Mouse (Mus musculus): Measurements from ENCODE around the gene Gm49355.

The Gm49355 gene

GRCm38 (mm10) chr14:12342458-12343131 is 58.8 kb downstream of the Gm49355 start:
- no peak for DNase-seq (ENCODE audit: low read depth, low spot score)

GRCm38 (mm10) chr14:12343451-12343941 is 59.7 kb downstream of the Gm49355 start:
- DNase-seq (ENCODE audit: low read depth, low spot score): peak; percentile 73

DNA sequence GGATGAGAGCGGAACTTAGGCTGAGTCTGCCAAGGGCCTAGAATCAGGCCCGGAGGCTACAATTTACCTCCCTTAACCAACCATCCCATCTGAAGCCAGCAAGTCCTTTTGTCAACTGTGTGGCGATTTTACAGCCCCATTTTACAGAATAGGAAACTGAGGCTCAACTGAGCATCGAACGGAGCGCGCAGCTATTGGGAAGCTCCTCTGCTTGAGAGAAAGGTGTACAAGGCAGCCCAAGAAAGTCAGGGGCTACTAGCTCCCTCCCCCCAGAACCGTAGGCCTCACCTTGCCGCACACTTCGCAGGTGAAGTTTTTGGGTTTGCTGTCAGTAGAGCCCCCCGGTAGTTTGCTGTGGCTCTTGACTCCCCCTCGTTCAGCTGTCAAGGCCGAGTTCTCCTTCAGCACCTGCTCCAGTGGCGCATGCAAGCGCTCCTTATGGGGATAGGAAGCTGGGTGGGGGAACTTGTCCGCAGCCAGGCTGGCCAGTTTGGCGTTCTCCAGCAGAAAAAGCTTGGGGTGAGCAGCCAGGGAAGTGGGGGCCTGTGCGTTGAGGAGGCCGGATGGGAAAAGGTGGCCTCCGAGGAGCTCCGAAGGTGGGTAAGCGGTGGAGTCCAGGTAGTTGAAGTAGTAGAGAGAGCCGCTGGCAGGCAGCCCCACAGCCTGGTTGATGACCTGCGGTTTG is 60.4 kb downstream of the Gm49355 start:
- peak; percentile 23 for DNase-seq (ENCODE audit: low read depth, low spot score)

DNA sequence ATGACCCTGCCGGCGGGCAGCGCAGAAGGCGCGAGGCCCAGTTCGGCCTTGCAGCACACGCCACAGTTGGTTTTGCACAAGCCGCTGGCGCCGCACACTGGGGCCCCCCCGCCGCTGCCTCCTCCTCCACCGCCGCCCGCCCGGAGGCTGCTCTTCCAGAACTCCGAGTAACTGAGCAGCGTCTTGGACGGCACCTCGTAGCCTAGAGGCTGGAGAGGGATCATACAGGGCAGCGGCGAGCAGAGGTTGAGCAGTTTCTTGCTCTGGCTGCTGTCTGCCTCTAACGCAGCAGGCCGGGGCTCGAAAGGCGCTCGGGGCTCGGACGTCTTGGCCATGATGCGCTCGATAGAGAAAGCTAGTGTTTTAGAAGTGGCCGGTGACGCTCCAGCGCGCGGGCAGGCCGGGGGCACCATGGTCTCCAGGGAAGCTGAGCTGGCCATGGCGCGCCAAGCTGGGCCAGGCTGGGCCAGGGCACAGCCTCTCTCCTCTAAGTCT is 61.0 kb downstream of the Gm49355 start:
- peak; percentile 40 for DNase-seq (ENCODE audit: low read depth, low spot score)

DNA sequence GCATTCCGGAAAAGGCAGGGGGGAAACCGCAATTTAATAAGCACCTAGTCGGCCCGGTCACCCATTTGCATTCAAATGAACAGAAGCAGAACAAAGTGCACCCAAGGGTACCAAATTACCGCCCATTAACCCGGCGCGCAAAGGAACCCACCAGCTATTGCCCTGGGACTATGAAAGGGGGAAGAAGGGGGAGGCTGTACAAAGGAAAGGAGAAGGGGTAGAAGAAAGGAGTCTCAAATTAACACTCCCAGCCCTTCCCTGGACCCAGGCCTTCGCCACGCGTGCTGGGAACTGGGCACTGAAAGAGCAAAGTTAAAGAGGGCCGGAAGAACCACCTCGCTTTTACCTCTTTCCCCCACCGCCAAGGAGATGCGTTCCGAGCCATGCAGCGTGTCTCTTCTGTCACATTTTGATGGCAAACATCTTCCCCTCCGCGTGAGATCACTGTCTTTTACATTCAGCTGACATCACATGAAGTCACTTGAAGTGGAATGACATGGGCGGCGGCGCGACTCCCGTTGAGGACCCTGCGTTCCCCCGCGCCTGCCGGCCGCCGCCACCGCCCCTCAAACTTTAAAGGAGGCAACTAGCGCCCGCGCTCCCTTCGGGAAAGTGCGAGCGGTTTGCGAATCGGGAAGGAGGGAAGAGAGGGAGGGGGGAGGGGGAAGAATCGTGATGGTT is 61.6 kb downstream of the Gm49355 start:
- DNase-seq (ENCODE audit: low read depth, low spot score): peak; percentile 68

DNA sequence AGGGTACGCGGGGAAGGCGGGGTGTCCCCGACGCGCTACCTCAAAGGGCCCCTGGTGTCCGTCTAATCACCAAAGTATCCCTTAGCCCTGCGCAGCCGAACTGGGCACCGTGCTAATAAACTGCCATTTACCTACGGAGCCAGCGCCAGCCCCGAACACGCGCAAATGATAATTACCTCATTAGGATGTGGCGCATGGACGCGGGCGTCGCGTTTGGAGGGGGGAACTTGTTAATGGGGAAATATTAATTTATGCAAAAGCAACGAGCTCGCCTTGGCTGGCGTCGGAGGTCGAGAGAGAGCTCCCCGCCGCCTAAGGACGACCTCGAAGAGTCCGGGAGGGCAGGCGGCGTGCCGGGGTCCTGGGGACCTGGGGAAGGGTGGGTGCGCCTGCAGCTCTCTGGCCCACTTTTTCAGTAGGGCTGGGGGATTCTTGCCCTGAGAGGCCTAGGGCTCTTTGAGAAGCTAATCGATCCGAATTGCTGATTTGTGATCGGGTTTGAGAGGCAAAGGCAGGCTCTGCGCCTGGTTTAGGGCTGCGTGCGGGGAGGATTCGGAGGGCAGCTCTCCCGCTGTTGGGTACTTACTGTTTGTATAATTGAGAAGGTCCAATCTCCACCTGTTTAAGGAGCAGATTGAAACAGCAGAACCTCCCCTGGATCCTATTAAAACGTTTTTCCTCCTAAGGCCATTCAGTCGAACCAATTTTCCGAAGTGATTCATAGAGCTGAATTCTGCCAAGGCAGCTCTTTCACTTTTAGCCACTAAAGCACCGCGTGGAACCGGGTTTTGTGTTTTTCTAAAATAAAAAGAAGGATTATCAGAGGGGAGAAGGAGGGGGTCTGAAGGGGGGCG is 62.5 kb downstream of the Gm49355 start:
- peak; percentile 31 for DNase-seq (ENCODE audit: low read depth, low spot score)

GRCm38 (mm10) chr14:12346865-12347600 is 63.3 kb downstream of the Gm49355 start:
- peak; percentile 19 for DNase-seq (ENCODE audit: low read depth, low spot score)

GRCm38 (mm10) chr14:12348089-12348488 is 64.3 kb downstream of the Gm49355 start, which contains the start of gene Fezf2:
Gene Fezf2 (minus strand): TSS chr14:12348189.
- no peak for DNase-seq (ENCODE audit: low read depth, low spot score)

DNA sequence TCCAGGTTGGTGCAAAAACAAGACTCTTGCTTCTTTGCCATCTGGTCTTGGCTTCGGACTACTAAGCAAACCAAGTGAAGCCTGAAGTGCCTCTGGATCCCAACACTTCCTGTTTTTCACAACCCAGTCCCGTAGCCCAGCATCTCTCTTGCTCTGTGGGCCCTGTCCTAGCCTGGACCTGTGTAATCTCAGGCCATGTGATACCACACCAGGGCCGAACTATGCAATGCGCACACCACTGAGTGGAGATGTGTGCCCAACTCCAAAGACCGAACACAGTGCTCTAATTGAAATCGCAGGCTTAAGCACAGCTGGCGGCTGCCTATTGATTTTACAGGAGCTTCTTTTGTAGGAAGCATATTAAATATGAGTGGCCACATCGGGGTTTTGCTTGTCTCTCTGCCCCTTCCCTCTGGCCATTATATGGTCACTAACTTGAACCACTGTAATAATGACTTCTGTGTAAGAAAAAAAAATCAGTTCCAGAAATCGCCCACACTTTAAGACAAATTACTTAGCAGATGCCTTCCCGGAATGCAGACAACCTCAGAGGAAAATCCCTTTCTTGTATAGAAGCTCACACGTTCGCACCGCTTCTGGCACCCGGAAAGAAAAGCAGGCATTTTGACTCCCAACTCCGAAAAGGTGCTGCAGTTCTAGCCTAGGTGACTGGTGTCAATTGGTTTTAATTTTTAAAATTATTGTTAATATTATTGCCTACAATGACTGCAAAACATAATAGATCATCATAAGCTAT is 65.7 kb downstream of the Gm49355 start:
- DNase-seq (ENCODE audit: low read depth, low spot score): no peak

DNA sequence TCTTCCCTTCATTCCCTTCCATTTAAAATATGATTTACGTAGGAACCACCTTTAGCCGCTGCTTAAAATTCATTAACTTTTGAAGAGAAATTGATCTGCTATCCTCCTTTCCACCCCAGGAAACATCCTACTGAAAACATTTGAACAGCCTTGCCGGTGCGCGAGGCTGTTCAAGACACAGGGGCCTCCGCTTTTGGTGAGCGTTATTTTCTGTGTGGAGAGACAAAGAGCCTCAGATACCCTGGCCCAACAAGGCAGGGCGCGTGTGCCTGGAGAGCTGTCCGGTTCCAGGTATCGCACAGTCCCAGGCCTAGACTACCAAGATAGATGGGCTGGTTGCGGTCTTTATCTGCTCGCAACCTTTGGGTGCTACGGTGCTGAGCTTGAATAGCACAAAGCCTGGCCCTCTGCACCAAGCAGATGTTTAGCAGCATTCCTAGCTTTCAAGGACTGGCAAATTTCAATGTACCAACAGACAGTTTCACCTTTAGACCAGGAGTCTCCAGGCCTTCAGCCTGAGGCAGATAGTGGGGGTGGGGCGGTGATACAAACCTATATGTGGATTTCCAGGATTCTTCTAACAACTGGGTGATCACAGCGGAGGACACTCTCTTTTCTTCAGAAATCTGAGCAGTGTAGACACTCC is 66.6 kb downstream of the Gm49355 start:
- no peak for DNase-seq (ENCODE audit: low read depth, low spot score)
